ENCODE assay signal across 14 mouse cellular contexts in genomic region chr15:99307476-99307875, GRCm38 (mm10). TPM values are rescaled to one million over a fixed set of nuclear protein-coding genes. Genes with fewer than 3 reads are reported as not detected.
"Had no signal": no experiment of that assay in that cellular context is flagged by ENCODE, and none has a peak within 500 bp of the region (broad histone marks: within the 10 kb centered on the region; RNA-seq: fewer than 3 reads in every experiment).

No protein-coding gene starts in this region.

- H3K4me1 ChIP-seq: midbrain, embryonic 12.5 days; neural tube, embryonic 12.5 days; stomach, embryonic 15.5 days had no signal

- H3K9ac ChIP-seq: lung, embryonic 14.5 days; midbrain, embryonic 12.5 days; neural tube, embryonic 12.5 days; stomach, embryonic 15.5 days had no signal

- H3K9me3 ChIP-seq: midbrain, embryonic 12.5 days; neural tube, embryonic 12.5 days; stomach, embryonic 15.5 days had no signal

- H3K4me2 ChIP-seq: lung, embryonic 14.5 days; midbrain, embryonic 12.5 days; neural tube, embryonic 12.5 days; stomach, embryonic 15.5 days had no signal

- H3K4me3 ChIP-seq: midbrain, embryonic 12.5 days; neural tube, embryonic 12.5 days; stomach, embryonic 15.5 days had no signal

- ATAC-seq: midbrain, embryonic 16.5 days had no signal

- DNase-seq: lung, adult 18-20 months; lung, embryonic 14.5 days; lung, postnatal 10 days; lung, postnatal 4 days; midbrain, embryonic 14.5 days; right cerebral cortex, postnatal 14 days; thymus, adult 2 months; thymus, postnatal 25 days; thymus, postnatal 4 days had no signal

- H3K27me3 ChIP-seq: midbrain, embryonic 12.5 days; neural tube, embryonic 12.5 days; stomach, embryonic 15.5 days had no signal

- H3K27ac ChIP-seq: midbrain, embryonic 12.5 days; neural tube, embryonic 12.5 days; stomach, embryonic 15.5 days; stomach, postnatal 0 days had no signal

RNA-seq across cellular contexts. Expression of gene Fam186b, which starts 11.8 kb away (rescaled TPM):
- polyA plus RNA-seq: stomach, postnatal 0 days had no signal
